Mouse (Mus musculus) CH12.LX (cell line): ENCODE results near the gene Hcn3. TPM values are rescaled to one million over a fixed set of nuclear protein-coding genes. Genes with fewer than 3 reads are reported as not detected.

Experiments
- DNase-seq: peaks from one replicate; pipeline ENCODE4 v3.0.0-alpha.2; 2013; ENCODE audit errors: extremely low read depth
- H3K27ac ChIP-seq: 2 replicates; pipeline ENCODE4 v1.5.1; 2012; ENCODE audit warnings: low read depth, mild to moderate bottlenecking, control low read depth, moderate library complexity; ENCODE audit not compliant: insufficient read depth
- H3K27me3 ChIP-seq: replicated peaks from 2 replicates; pipeline ENCODE3; 2012; ENCODE audit warnings: inconsistent platforms
- H3K36me3 ChIP-seq, 2 experiments: replicated peaks in 1 of 2; 2 replicates each; pipeline versions ENCODE3 to v1.6.1; 2012; ENCODE audit warnings: inconsistent platforms in 1 of 2, low read length in 1 of 2, mild to moderate bottlenecking in 1 of 2, mixed read lengths in 1 of 2, moderate library complexity in 1 of 2; ENCODE audit not compliant: control insufficient read depth in 1 of 2, insufficient read depth in 1 of 2
- H3K4me1 ChIP-seq, 2 experiments: 2 replicates each; pipeline ENCODE4 v1.6.1; 2012; ENCODE audit warnings: inconsistent platforms in 1 of 2, moderate library complexity in 1 of 2; ENCODE audit not compliant: insufficient read depth in 2 of 2, control insufficient read depth in 1 of 2
- H3K4me2 ChIP-seq: 2 replicates; pipeline ENCODE4 v1.6.1; 2012; ENCODE audit warnings: low read depth, mild to moderate bottlenecking, control low read depth; ENCODE audit not compliant: poor library complexity, insufficient read depth, severe bottlenecking
- H3K4me3 ChIP-seq, 3 experiments: fragments of 150-350 bp in 1 of 3; sonication (generic) in 1 of 3; replicated peaks in 1 of 3; 2 replicates each; pipeline versions ENCODE3 to v1.5.1; 2011 to 2012; ENCODE audit warnings: low read depth in 2 of 3, low read length in 2 of 3, mild to moderate bottlenecking in 2 of 3, moderate library complexity in 2 of 3, control low read depth in 1 of 3, improper control_type of control experiment in 1 of 3, inconsistent platforms in 1 of 3, mixed read lengths in 1 of 3; ENCODE audit not compliant: poor library complexity in 1 of 3
- H3K79me2 ChIP-seq: replicated peaks from 2 replicates; pipeline ENCODE4 v1.6.1; 2012; ENCODE audit warnings: mild to moderate bottlenecking, moderate library complexity; ENCODE audit not compliant: control insufficient read depth, poor library complexity, insufficient read depth, severe bottlenecking; ENCODE audit errors: extremely low read depth
- H3K9ac ChIP-seq: 2 replicates; pipeline ENCODE4 v1.6.1; 2012; ENCODE audit warnings: low read depth, mild to moderate bottlenecking, control low read depth, moderate library complexity; ENCODE audit not compliant: insufficient read depth
- H3K9me3 ChIP-seq: replicated peaks from 2 replicates; pipeline ENCODE3; 2012; ENCODE audit warnings: low read length, inconsistent platforms, mixed read lengths
- E2F4 ChIP-seq: IDR thresholded peaks from 2 replicates; pipeline ENCODE4 v1.6.1; 2011; ENCODE audit warnings: low read depth, low read length, improper control_type of control experiment; ENCODE audit not compliant: insufficient replicate concordance
- GABPA ChIP-seq: IDR thresholded peaks from 2 replicates; pipeline ENCODE4 v1.6.1; 2012; ENCODE audit warnings: low read depth, low read length, improper control_type of control experiment, inconsistent platforms; ENCODE audit not compliant: insufficient replicate concordance
- HCFC1 ChIP-seq: IDR thresholded peaks from 2 replicates; pipeline ENCODE4 v1.6.1; 2012; ENCODE audit warnings: low read depth, mild to moderate bottlenecking, inconsistent platforms, low read length, improper control_type of control experiment
- JUND ChIP-seq: conservative IDR thresholded peaks from 2 replicates; pipeline ENCODE4 v1.6.1; 2011; ENCODE audit warnings: low read depth, low read length, improper control_type of control experiment
- MAFK ChIP-seq: IDR thresholded peaks from 2 replicates; pipeline ENCODE4 v1.6.1; 2011; ENCODE audit warnings: low read length, improper control_type of control experiment; ENCODE audit not compliant: insufficient replicate concordance
- MAX ChIP-seq: IDR thresholded peaks from 2 replicates; pipeline ENCODE4 v1.6.1; 2011; ENCODE audit warnings: low read length, improper control_type of control experiment
- MAZ ChIP-seq: IDR thresholded peaks from 2 replicates; pipeline ENCODE4 v1.6.1; 2012; ENCODE audit warnings: low read depth, mild to moderate bottlenecking, inconsistent platforms, low read length, improper control_type of control experiment, moderate library complexity
- MEF2A ChIP-seq: IDR thresholded peaks from 2 replicates; pipeline ENCODE4 v1.6.1; 2014; ENCODE audit warnings: low read depth, mild to moderate bottlenecking, inconsistent platforms, low read length, improper control_type of control experiment, borderline replicate concordance
- MYC ChIP-seq: IDR thresholded peaks from 2 replicates; pipeline ENCODE4 v1.6.1; 2011; ENCODE audit warnings: low read depth, mild to moderate bottlenecking, improper control_type of control experiment, low read length
- TBP ChIP-seq: conservative IDR thresholded peaks from 2 replicates; pipeline ENCODE4 v1.6.1; 2011; ENCODE audit warnings: low read depth, low read length, improper control_type of control experiment
- TCF12 ChIP-seq: IDR thresholded peaks from 2 replicates; pipeline ENCODE4 v1.6.1; 2014; ENCODE audit warnings: low read depth, mild to moderate bottlenecking, inconsistent platforms, low read length, improper control_type of control experiment
- UBTF ChIP-seq: IDR thresholded peaks from 2 replicates; pipeline ENCODE4 v1.6.1; 2012; ENCODE audit warnings: low read depth, mild to moderate bottlenecking, inconsistent platforms, low read length, improper control_type of control experiment, moderate library complexity
- USF1 ChIP-seq: IDR thresholded peaks from 2 replicates; pipeline ENCODE4 v1.6.1; 2014; ENCODE audit warnings: low read depth, mild to moderate bottlenecking, inconsistent platforms, low read length, improper control_type of control experiment
- ZC3H11A ChIP-seq: IDR thresholded peaks from 2 replicates; pipeline ENCODE4 v1.6.1; 2012; ENCODE audit warnings: low read depth, mild to moderate bottlenecking, inconsistent platforms, low read length, improper control_type of control experiment
- dilution Hi-C: fragments of 300-500 bp; cut with MboI; formaldehyde crosslinking; loops from 2 replicates; pipeline ENCODE4 v1.14.3; 2020; ENCODE audit warnings: low sequenced_read_pairs; ENCODE audit not compliant: extremely low pct_unique_long_range_greater_than_20kb, extremely low pct_ligation_motif_present
- in situ Hi-C: fragments of 300-500 bp; cut with MboI; formaldehyde crosslinking; loops from 3 replicates; pipeline ENCODE4 v1.14.3; 2019; ENCODE audit warnings: low sequenced_read_pairs, low pct_ligation_motif_present, low pct_unique_long_range_greater_than_20kb, mixed read lengths
- polyA plus RNA-seq: library from polyadenylated mRNA; unstranded; fragments of >175 nt; gene quantifications from 2 replicates; pipeline ENCODE4 v1.2.1, GENCODE M21; 2012; ENCODE audit warnings: low read depth; ENCODE audit not compliant: insufficient read length
- total RNA-seq, 2 experiments: library from RNA; depleted of rRNA; stranded (reverse); fragments of 300-350 nt in 1 of 2; fragments of >200 nt in 1 of 2; gene quantifications; 2 replicates each; pipeline ENCODE4 v1.2.3; 2012 to 2014

Hcn3 gene
- total and polyA plus RNA-seq, 3 experiments = 1.7 to 3.2 (median 2.0) TPM

DNA sequence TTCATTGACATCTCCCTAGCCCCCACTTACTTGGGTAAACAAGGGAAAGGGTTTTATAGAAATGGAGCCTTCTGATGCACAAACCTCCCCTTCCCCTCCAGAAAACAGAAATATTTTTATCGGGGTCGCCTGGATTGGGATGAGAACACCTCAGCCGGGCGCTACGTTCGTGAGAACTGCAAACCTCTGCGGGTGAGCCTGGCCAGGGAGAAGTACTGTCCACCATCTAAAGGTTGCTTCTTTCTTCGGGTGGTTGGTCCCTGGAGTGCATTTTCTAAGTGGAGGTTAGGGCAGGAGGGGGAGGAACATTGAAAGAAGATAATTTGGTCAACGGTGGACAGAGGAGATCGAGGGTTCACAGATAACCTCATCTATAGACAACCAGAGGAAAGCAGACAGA, 15.5 kb upstream of the Hcn3 start:
- no peaks in the 10 kb centered on the region for H3K79me2 ChIP-seq
- H3K4me1 ChIP-seq = peaks cover 0 to 10% of the 10 kb centered on the region in 2 experiments; a peak in 2 of 4 replicates
- no peak overlapping the region for H3K27ac ChIP-seq
- H3K4me3 ChIP-seq = no peak overlapping the region
- DNase-seq = no peak
- in situ Hi-C loops (no loop called here), dilution Hi-C loops (no loop called here)
- no peaks in the 10 kb centered on the region for H3K27me3 ChIP-seq
- no peak overlapping the region for H3K4me2 ChIP-seq
- H3K9ac ChIP-seq = no peak overlapping the region
- no peak for TF ChIP-seq TCF12
- no peak for TF ChIP-seq MAFK
- TF ChIP-seq MAX = no peak
- TF ChIP-seq GABPA = no peak
- no peak for TF ChIP-seq MAZ
- no peak for TF ChIP-seq JUND
- peaks cover 83 to 95% of the 10 kb centered on the region in 2 experiments for H3K36me3 ChIP-seq
- H3K9me3 ChIP-seq = no peaks in the 10 kb centered on the region

DNA sequence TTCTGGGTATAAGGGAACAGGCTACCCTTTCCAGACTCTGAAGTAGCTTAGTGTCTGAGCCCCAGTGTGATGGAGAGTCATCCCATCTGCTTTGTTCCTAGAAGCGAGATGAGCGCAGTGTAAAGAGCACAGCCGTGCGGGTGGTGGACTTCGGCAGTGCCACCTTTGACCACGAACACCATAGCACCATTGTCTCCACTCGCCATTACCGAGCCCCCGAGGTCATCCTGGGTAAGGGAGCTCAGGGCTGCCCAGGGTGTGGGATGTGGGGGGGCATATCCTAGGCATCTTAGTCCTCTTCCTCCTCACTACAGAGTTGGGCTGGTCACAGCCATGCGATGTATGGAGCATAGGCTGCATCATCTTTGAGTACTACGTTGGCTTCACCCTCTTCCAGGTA, 14.8 kb upstream of the Hcn3 start:
- dilution Hi-C loops = no loop called here
- Histone ChIP-seq H3K4me2 (no peak overlapping the region), H3K79me2 (no peaks in the 10 kb centered on the region), H3K4me3 (no peak overlapping the region), H3K9ac (no peak overlapping the region), H3K27ac (no peak overlapping the region), H3K36me3 (peaks cover 85 to 95% of the 10 kb centered on the region in 2 experiments), H3K27me3 (no peaks in the 10 kb centered on the region), H3K9me3 (no peaks in the 10 kb centered on the region), H3K4me1 (peaks cover 0 to 10% of the 10 kb centered on the region in 2 experiments; a peak in 2 of 4 replicates)
- no peak for DNase-seq
- in situ Hi-C loops = no loop called here
- TF ChIP-seq MYC = no peak
- no peak for TF ChIP-seq HCFC1
- TF ChIP-seq USF1 = no peak
- TF ChIP-seq, all 38 proteins: peak for 0

- DNase-seq = no peak
- Histone ChIP-seq H3K79me2 (peaks cover 22% of the 10 kb centered on the region), H3K4me2 (no peak overlapping the region), H3K27me3 (no peaks in the 10 kb centered on the region), H3K4me1 (peaks cover 8 to 27% of the 10 kb centered on the region in 2 experiments), H3K9me3 (no peaks in the 10 kb centered on the region), H3K4me3 (no peak overlapping the region), H3K36me3 (peaks cover 45 to 53% of the 10 kb centered on the region in 2 experiments), H3K27ac (no peak overlapping the region), H3K9ac (no peak overlapping the region)
- dilution Hi-C loops = no loop called here
- in situ Hi-C loops = no loop called here
- no peak for TF ChIP-seq TBP
- TF ChIP-seq ZC3H11A = no peak
- no peak for TF ChIP-seq MEF2A
- no peak for TF ChIP-seq HCFC1
- TF ChIP-seq UBTF = no peak
- no peak for TF ChIP-seq E2F4
- TF ChIP-seq GABPA = no peak
Observed at GRCm38 (mm10) chr3:89166945-89167344, 6.9 kb upstream of the Hcn3 start.
